Mouse (Mus musculus) embryonic facial prominence, embryonic 15.5 days (tissue): ENCODE measurements around the gene Sctr. TPM values are rescaled to one million over a fixed set of nuclear protein-coding genes. Genes with fewer than 3 reads are reported as not detected.

Experiments used
- ATAC-seq: fragments of 200-750 bp; cut with Nextera tagmentation; 2 replicates; pipeline ENCODE4 v1.8.0; 2017; ENCODE audit warnings: low read depth, moderate TSS enrichment; ENCODE audit not compliant: insufficient number of reproducible peaks, low FRiP score, low TSS enrichment
- H3K27ac ChIP-seq: fragments of 300-500 bp; sonication (generic); replicated peaks from 2 replicates; pipeline ENCODE4 v1.5.1; 2015; ENCODE audit warnings: mild to moderate bottlenecking, inconsistent platforms
- H3K27me3 ChIP-seq: fragments of 300-500 bp; sonication (generic); 2 replicates; pipeline ENCODE4 v1.6.1; 2015; ENCODE audit warnings: inconsistent platforms
- H3K36me3 ChIP-seq: fragments of 300-500 bp; sonication (generic); 2 replicates; pipeline ENCODE4 v1.6.1; 2015; ENCODE audit warnings: mild to moderate bottlenecking, inconsistent platforms
- H3K4me1 ChIP-seq: fragments of 300-500 bp; sonication (generic); 2 replicates; pipeline ENCODE4 v1.6.1; 2015; ENCODE audit warnings: inconsistent platforms
- H3K4me2 ChIP-seq: fragments of 300-500 bp; sonication (generic); replicated peaks from 2 replicates; pipeline ENCODE4 v1.6.1; 2015; ENCODE audit warnings: mild to moderate bottlenecking, inconsistent platforms
- H3K4me3 ChIP-seq: fragments of 300-500 bp; sonication (generic); replicated peaks from 2 replicates; pipeline ENCODE4 v1.5.1; 2015; ENCODE audit warnings: mild to moderate bottlenecking, inconsistent platforms
- H3K9ac ChIP-seq: fragments of 300-500 bp; sonication (generic); 2 replicates; pipeline ENCODE4 v1.6.1; 2015; ENCODE audit warnings: inconsistent platforms
- H3K9me3 ChIP-seq: fragments of 300-500 bp; sonication (generic); replicated peaks from 2 replicates; pipeline ENCODE4 v1.6.1; 2016; ENCODE audit warnings: inconsistent platforms
- whole genome bisulfite sequencing: fragments of 180-500 bp; shearing (Covaris S2); methylation state at CpG from one replicate; pipeline ENCODE4 v1.1.7; 2015; 5-methylcytosine and 5-hydroxymethylcytosine counted together
- polyA plus RNA-seq: library from polyadenylated mRNA; unstranded; fragments of >200 nt; fragmentation: Nextera tagmentation; extraction: Ambion mirVana; gene quantifications from 2 replicates; pipeline ENCODE4 v1.2.1, GENCODE M21; 2015

The Sctr gene
- polyA plus RNA-seq, 1 experiment from 2014 or later: 0.20 TPM

DNA sequence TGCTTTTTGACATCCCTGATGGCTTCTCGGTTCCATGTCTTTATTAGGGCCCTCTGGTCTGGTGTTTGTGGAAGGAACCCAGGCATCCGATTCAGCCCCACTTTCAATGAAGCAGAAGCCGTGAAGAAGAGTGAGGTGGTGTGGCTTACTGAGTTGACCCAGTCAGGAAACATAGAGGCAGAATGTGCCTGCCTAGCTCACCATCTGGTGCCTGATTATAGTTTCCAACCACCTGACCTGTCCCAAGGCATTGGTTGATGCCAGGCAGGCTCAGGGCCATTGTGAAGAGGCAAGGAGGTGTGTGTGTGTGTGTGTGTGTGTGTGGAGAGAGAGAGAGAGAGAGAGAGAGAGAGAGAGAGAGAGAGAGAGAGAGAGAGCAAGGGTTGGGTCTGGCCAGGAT lies 23.8 kb downstream of the Sctr start:
- peaks cover 8% of the 10 kb centered on the region for H3K4me1 ChIP-seq
- no peaks in the 10 kb centered on the region for H3K36me3 ChIP-seq
- no peak overlapping the region for H3K4me3 ChIP-seq
- ATAC-seq: no peak
- no peak overlapping the region for H3K27ac ChIP-seq
- no peaks in the 10 kb centered on the region for H3K9me3 ChIP-seq
- no peak overlapping the region for H3K4me2 ChIP-seq
- H3K9ac ChIP-seq: no peak overlapping the region
- H3K27me3 ChIP-seq: no peaks in the 10 kb centered on the region; the same call in 1 of the 2 replicates
- 84% methylated on average over 3 of the region's 3 CpGs for WGBS

DNA sequence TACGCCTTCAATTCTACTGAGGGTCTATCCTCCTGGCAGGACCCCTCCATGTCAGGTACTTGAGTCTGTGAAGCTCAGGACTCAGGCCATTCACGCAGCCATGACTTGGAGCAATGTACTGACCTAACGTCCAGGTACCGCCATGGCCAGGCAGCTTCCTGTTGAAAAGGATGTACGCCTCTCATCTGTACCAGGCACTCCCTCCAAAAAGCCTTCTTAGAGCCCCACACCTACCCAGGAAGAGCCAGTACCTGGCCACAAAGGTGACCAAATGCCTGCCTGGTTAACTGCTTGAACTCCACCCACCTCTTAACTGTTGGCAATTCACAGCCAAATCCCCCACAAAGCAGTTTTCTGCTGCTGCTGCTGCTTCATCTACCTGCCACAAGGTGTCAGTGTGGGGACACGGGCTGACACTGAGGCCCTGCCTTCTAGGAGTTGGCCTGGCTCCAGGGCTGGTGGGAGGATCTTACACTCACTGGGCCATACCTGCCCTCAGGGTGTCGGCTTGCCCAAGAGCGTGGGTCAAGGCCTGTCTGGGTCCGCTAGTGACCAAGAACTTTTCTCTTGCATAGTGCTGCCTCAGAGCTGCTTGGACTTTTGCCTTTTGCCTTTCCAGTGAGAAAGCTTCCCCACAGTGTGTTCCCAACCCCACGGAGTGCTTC lies 26.2 kb downstream of the Sctr start:
- no peaks in the 10 kb centered on the region for H3K36me3 ChIP-seq
- ATAC-seq: 0 out of 2 replicates have a peak, but pooled peaks have one; percentile 20
- no peak overlapping the region for H3K4me3 ChIP-seq
- no peak overlapping the region for H3K9ac ChIP-seq
- no peak overlapping the region for H3K4me2 ChIP-seq
- no peak overlapping the region for H3K27ac ChIP-seq
- no peaks in the 10 kb centered on the region; the same call in 1 of the 2 replicates for H3K27me3 ChIP-seq
- peaks cover 8% of the 10 kb centered on the region for H3K4me1 ChIP-seq
- WGBS: 44% methylated on average over 10 of the region's 10 CpGs
- H3K9me3 ChIP-seq: no peaks in the 10 kb centered on the region

DNA sequence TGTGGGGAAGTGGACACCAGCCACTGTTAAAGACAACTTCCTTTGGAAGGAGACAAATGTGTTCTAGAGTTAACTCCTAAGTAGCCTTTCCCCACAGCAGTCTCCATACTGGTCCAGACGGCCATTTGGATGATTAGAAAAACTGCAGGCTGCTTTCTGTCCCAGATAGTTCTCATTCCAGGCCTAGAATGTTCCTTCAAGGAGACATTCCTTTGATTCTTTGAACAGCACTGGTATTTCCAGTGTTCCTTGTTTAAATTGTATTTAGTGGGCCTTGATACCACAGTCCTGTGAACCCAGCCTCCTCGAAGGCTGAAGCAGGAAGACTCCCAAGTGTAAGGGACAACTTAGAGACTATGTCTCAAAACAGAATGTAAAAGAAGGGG lies 26.8 kb downstream of the Sctr start:
- Histone ChIP-seq H3K27me3 (no peaks in the 10 kb centered on the region; the same call in 1 of the 2 replicates), H3K36me3 (no peaks in the 10 kb centered on the region), H3K4me3 (no peak overlapping the region), H3K4me2 (no peak overlapping the region), H3K9ac (no peak overlapping the region), H3K4me1 (peaks cover 8% of the 10 kb centered on the region), H3K27ac (no peak overlapping the region), H3K9me3 (no peaks in the 10 kb centered on the region)
- WGBS: 72% methylated on average over 2 of the region's 2 CpGs
- no peak for ATAC-seq

DNA sequence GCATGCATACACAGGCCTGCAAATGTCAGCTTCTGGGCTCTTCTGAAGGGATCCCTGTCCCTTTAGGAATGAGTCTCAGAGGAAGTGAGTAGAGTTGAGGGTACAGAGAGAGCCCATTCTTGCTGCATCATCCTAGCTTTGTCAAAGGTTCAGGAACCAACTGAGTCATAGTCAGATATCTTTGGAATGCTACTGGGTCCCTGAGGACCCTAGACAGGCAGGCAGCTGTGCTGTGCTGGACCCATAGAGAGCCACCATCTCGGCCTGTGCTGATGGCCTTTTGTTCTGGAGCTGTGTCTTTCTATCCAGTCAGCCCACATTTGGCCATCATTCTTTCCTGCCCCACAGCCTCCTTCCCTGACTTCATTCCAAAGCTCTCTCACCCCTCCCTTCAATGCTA lies 28.1 kb downstream of the Sctr start:
- 61% methylated on average over 1 of the region's 1 CpGs for WGBS
- ATAC-seq: no peak
- no peaks in the 10 kb centered on the region for H3K36me3 ChIP-seq
- no peaks in the 10 kb centered on the region for H3K9me3 ChIP-seq
- no peak overlapping the region for H3K27ac ChIP-seq
- peaks cover 8% of the 10 kb centered on the region for H3K4me1 ChIP-seq
- no peak overlapping the region for H3K4me3 ChIP-seq
- H3K9ac ChIP-seq: no peak overlapping the region
- H3K27me3 ChIP-seq: no peaks in the 10 kb centered on the region; the same call in 1 of the 2 replicates
- H3K4me2 ChIP-seq: no peak overlapping the region

DNA sequence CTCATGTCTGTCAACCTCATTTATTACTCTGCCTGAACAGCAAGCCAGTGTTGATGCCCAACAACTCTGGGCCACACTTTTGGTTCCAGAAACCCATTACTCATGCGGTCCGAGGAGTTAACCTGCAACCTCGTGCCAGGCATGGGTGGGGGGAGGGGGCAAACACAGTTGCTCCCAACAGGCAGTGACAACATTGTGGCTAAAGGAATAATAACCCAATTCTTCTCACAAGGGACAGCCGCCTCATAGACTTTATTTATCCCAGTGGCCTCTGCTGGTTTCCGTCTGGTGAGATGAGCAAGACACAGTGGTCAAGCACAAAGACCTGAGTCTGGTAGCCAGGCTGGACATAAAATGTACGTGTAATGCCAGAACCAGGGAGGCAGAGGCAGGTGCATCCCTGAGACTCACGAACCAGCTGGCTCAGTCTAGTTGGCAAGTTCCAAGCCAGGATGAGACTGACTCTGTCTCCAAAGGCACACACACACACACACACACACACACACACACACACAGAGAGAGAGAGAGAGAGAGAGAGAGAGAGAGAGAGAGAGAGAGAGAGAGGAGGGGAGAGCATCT lies 28.9 kb downstream of the Sctr start:
- Histone ChIP-seq H3K27ac (no peak overlapping the region), H3K9ac (no peak overlapping the region), H3K4me1 (peaks cover 8% of the 10 kb centered on the region), H3K4me2 (no peak overlapping the region), H3K4me3 (no peak overlapping the region), H3K36me3 (no peaks in the 10 kb centered on the region), H3K9me3 (no peaks in the 10 kb centered on the region), H3K27me3 (no peaks in the 10 kb centered on the region; the same call in 1 of the 2 replicates)
- 74% methylated on average over 7 of the region's 7 CpGs for WGBS
- no peak for ATAC-seq

DNA sequence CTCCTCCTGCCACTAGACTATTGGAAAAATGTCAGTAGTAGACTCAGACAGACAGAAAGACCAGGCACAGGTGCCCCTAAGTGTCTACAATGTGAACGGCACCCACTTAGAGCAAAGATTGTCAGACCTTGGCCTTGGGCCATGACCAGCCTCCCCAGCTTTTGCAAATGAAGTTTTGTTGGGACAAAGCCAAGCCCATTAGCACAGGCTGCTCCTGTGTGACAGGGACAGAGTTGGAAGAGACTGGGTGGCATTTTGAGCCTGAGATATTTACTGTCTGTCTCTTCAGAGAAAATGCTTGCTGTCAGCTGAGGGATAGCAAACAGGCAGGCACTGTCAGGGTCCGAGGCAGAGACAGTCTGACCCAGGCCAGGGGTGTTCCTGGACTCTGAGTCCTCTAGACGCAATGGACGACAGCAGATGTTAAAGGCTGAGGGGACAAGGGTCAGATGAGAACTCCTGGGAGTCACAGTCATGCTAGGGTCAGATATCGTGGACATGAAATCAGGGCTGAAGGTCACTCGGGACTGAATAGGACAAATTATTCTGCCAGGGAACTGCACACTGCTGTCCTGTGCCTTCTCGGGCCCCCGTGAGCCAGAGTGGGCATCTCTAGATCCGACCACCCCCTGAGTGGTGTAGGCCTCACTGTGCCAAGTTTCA lies 30.5 kb downstream of the Sctr start:
- Histone ChIP-seq H3K9me3 (no peaks in the 10 kb centered on the region), H3K9ac (no peak overlapping the region), H3K27ac (no peak overlapping the region), H3K4me1 (peaks cover 8% of the 10 kb centered on the region), H3K4me2 (no peak overlapping the region), H3K4me3 (no peak overlapping the region), H3K36me3 (no peaks in the 10 kb centered on the region), H3K27me3 (no peaks in the 10 kb centered on the region)
- 59% methylated on average over 9 of the region's 9 CpGs for WGBS
- no peak for ATAC-seq

DNA sequence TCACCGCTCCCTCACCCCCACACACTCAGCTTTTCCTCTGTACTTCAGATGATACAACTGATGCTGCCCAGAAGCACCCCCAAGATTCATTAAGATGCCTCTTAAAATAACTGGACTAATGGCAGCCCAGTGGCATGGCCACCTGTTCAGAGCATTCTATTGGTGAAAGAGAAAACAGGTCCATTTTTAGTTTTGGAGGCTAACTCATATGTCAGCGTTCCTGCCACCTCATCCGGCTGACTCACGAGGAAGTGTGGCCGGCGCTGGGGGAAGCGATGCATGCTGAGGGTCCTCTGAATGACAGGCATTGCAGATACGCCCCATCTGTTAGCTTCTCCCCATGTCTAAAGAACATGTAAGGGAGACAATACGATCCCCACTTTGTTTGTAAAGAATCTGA lies 31.9 kb downstream of the Sctr start:
- H3K9ac ChIP-seq: no peak overlapping the region
- no peak overlapping the region for H3K27ac ChIP-seq
- no peaks in the 10 kb centered on the region for H3K9me3 ChIP-seq
- H3K4me2 ChIP-seq: no peak overlapping the region
- 83% methylated on average over 9 of the region's 9 CpGs for WGBS
- ATAC-seq: no peak
- H3K4me1 ChIP-seq: no peaks in the 10 kb centered on the region
- no peaks in the 10 kb centered on the region for H3K27me3 ChIP-seq
- H3K4me3 ChIP-seq: no peak overlapping the region
- H3K36me3 ChIP-seq: no peaks in the 10 kb centered on the region

DNA sequence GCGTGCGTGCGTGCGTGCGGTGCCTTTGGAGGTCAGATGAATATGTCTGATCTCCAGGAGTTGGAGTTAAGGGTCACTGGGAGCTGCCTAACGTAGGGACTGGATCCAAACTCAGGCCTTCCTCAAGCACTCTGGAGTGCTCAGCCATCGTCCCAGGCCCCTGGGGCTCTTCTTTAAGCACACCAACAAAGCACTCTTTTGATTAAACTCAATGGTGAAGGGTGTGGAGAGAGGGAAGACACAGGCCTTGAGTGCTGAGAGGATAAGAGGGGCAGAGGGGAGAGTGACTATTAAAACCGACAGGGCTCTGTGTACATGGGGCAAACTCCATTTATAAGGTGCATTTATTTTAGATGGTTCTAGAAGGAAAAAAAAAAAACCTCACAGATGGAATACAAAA lies 35.7 kb downstream of the Sctr start:
- no peak overlapping the region for H3K27ac ChIP-seq
- ATAC-seq: no peak
- no peaks in the 10 kb centered on the region for H3K36me3 ChIP-seq
- H3K9ac ChIP-seq: no peak overlapping the region
- H3K4me1 ChIP-seq: no peaks in the 10 kb centered on the region
- no peak overlapping the region for H3K4me2 ChIP-seq
- no peak overlapping the region for H3K4me3 ChIP-seq
- H3K9me3 ChIP-seq: no peaks in the 10 kb centered on the region
- WGBS: 67% methylated on average over 8 of the region's 8 CpGs
- no peaks in the 10 kb centered on the region for H3K27me3 ChIP-seq

DNA sequence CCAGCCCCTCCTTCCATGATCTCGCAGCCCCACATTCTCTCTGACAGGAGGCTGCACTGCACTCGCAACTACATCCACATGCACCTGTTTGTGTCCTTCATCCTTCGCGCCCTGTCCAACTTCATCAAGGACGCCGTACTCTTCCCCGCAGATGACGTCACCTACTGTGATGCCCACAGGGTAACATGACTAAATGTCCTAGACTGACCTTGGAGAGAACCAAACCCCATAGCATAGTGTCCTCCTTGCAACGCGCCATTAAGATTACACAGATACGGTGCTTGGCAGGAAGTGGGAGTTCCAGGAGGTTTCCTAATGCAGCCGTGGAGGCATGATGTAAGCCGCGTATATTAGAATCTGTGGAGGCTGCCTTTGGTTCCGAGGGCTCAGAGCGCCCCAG lies 37.9 kb downstream of the Sctr start:
- Histone ChIP-seq H3K4me2 (no peak overlapping the region), H3K4me3 (no peak overlapping the region), H3K27ac (no peak overlapping the region), H3K9ac (no peak overlapping the region), H3K27me3 (no peaks in the 10 kb centered on the region), H3K36me3 (no peaks in the 10 kb centered on the region), H3K9me3 (no peaks in the 10 kb centered on the region), H3K4me1 (no peaks in the 10 kb centered on the region)
- no peak for ATAC-seq
- 83% methylated on average over 16 of the region's 16 CpGs for WGBS

DNA sequence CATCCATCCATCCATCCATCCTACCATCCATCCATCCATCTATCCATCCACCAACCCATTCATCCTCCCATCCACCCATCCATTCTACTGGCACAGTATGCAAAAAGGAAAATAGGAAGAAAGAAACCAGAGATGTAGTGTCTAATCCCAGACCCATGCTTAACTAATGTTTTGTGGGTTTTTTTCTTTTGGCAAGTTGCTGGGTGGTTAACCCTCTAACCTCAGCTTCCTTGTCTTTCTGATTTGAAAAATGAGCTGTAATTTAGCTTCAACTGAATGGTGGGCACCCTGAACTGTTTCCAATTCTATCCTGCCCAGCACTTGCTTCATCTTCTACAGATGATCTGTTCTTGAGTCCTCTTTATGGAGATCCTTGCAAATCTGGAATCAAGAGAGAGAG lies 40.6 kb downstream of the Sctr start:
- H3K4me2 ChIP-seq: no peak overlapping the region
- H3K27me3 ChIP-seq: no peaks in the 10 kb centered on the region
- no peaks in the 10 kb centered on the region for H3K36me3 ChIP-seq
- no peaks in the 10 kb centered on the region for H3K4me1 ChIP-seq
- no peaks in the 10 kb centered on the region for H3K9me3 ChIP-seq
- no peak overlapping the region for H3K27ac ChIP-seq
- H3K9ac ChIP-seq: no peak overlapping the region
- H3K4me3 ChIP-seq: no peak overlapping the region
- ATAC-seq: no peak

DNA sequence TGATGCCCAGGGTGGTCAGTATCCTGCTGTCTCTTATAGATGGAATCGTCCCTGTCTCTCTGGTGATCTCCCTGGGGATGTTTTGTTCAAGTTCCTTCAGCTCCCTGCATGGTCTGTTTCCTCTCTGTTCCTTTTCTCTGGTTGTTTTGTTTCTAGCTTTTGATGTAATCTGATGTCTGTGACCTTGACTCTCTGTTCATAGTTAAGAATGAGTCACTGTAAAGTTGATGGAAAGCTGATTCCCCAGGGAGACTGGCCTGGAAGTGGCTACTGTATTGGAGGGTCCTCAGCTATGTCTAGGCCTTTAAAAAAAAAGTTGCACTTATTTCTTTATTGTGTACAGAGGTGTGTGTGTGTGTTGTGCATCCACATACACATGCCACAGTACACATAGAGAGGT lies 44.4 kb downstream of the Sctr start:
- no peak for ATAC-seq
- H3K27me3 ChIP-seq: no peaks in the 10 kb centered on the region
- H3K4me3 ChIP-seq: no peak overlapping the region
- no peaks in the 10 kb centered on the region for H3K36me3 ChIP-seq
- 38% methylated on average over 1 of the region's 1 CpGs for WGBS
- H3K9ac ChIP-seq: no peak overlapping the region
- H3K4me1 ChIP-seq: no peaks in the 10 kb centered on the region
- H3K9me3 ChIP-seq: no peaks in the 10 kb centered on the region
- H3K27ac ChIP-seq: no peak overlapping the region
- H3K4me2 ChIP-seq: no peak overlapping the region
